Mouse (Mus musculus): ENCODE data around the gene Nup188. TPM values are rescaled to one million over a fixed set of nuclear protein-coding genes. Genes with fewer than 3 reads are reported as not detected.

Nup188 gene
- polyA plus RNA-seq, 1 experiment from 2014 or later: 25.7 TPM

Small RNA genes within 50 kb of the gene (microRNA-seq; reads per million reads assigned to microRNA genes)
- not detected for gene Gm47292

Other genes with a start within 250 kb of the Nup188 start
- gene Wdr34, start 237.5 kb upstream of the Nup188 start, polyA plus RNA-seq (2015; fragmentation: Nextera tagmentation; extraction: Ambion mirVana): 17.9 and 18.8 TPM in 2 replicates
- 214 and 239 TPM in 2 replicates for gene Set, start 229.0 kb upstream of the Nup188 start, polyA plus RNA-seq (2015; fragmentation: Nextera tagmentation; extraction: Ambion mirVana)
- gene Pkn3, start 208.7 kb upstream of the Nup188 start, polyA plus RNA-seq (2015; fragmentation: Nextera tagmentation; extraction: Ambion mirVana): 13.1 and 13.2 TPM in 2 replicates
- 36.5 and 45.5 TPM in 2 replicates for gene Zdhhc12, start 192.7 kb upstream of the Nup188 start, polyA plus RNA-seq (2015; fragmentation: Nextera tagmentation; extraction: Ambion mirVana)
- gene Zer1, start 161.8 kb upstream of the Nup188 start, polyA plus RNA-seq (2015; fragmentation: Nextera tagmentation; extraction: Ambion mirVana): 5.6 and 6.3 TPM in 2 replicates
- gene Tbc1d13, start 152.7 kb upstream of the Nup188 start, polyA plus RNA-seq (2015; fragmentation: Nextera tagmentation; extraction: Ambion mirVana): 5.1 and 5.5 TPM in 2 replicates
- gene Endog, start 114.9 kb upstream of the Nup188 start, polyA plus RNA-seq (2015; fragmentation: Nextera tagmentation; extraction: Ambion mirVana): 30.4 and 30.6 TPM in 2 replicates
- gene Spout1, start 107.9 kb upstream of the Nup188 start, polyA plus RNA-seq (2015; fragmentation: Nextera tagmentation; extraction: Ambion mirVana): 33.6 TPM in 2 replicates
- gene Kyat1, start 80.5 kb upstream of the Nup188 start, polyA plus RNA-seq (2015; fragmentation: Nextera tagmentation; extraction: Ambion mirVana): 16.3 and 17.2 TPM in 2 replicates
- 39.6 and 41.9 TPM in 2 replicates for gene Lrrc8a, start 48.7 kb upstream of the Nup188 start, polyA plus RNA-seq (2015; fragmentation: Nextera tagmentation; extraction: Ambion mirVana)
- 0.19 and 0.27 TPM in 2 replicates for gene Gm28035, start 45.8 kb upstream of the Nup188 start, polyA plus RNA-seq (2015; fragmentation: Nextera tagmentation; extraction: Ambion mirVana)
- 7.0 and 8.2 TPM in 2 replicates for gene Phyhd1, start 20.2 kb upstream of the Nup188 start, polyA plus RNA-seq (2015; fragmentation: Nextera tagmentation; extraction: Ambion mirVana)
- gene Gm28038, start 5.4 kb upstream of the Nup188 start, polyA plus RNA-seq (2015; fragmentation: Nextera tagmentation; extraction: Ambion mirVana): not detected in 2 replicates
- gene Dolk, start 63 bp upstream of the Nup188 start, polyA plus RNA-seq (2015; fragmentation: Nextera tagmentation; extraction: Ambion mirVana): 27.8 and 30.3 TPM in 2 replicates
- 122 and 124 TPM in 2 replicates for gene Sh3glb2, start 72.9 kb downstream of the Nup188 start, polyA plus RNA-seq (2015; fragmentation: Nextera tagmentation; extraction: Ambion mirVana)
- gene Miga2, start 77.8 kb downstream of the Nup188 start, polyA plus RNA-seq (2015; fragmentation: Nextera tagmentation; extraction: Ambion mirVana): 28.9 and 31.4 TPM in 2 replicates
- 18.8 and 23.2 TPM in 2 replicates for gene Dolpp1, start 105.9 kb downstream of the Nup188 start, polyA plus RNA-seq (2015; fragmentation: Nextera tagmentation; extraction: Ambion mirVana)
- gene Crat, start 129.4 kb downstream of the Nup188 start, polyA plus RNA-seq (2015; fragmentation: Nextera tagmentation; extraction: Ambion mirVana): 74.5 and 76.8 TPM in 2 replicates
- 100.0 and 109 TPM in 2 replicates for gene Ptpa, start 129.6 kb downstream of the Nup188 start, polyA plus RNA-seq (2015; fragmentation: Nextera tagmentation; extraction: Ambion mirVana)
- gene Ier5l, start 187.8 kb downstream of the Nup188 start, polyA plus RNA-seq (2015; fragmentation: Nextera tagmentation; extraction: Ambion mirVana): 0.96 and 1.0 TPM in 2 replicates

Measured in heart, embryonic 13.5 days (tissue).